Mouse (Mus musculus) C2C12 (cell line): ENCODE data around the gene Taar7e.

Source experiments
- CTCF ChIP-seq: IDR thresholded peaks from one replicate; pipeline ENCODE4 v1.5.1; 2011; ENCODE audit not compliant: control insufficient read depth, insufficient read depth, insufficient read length
- FOSL1 ChIP-seq: IDR thresholded peaks from one replicate; pipeline ENCODE4 v1.8.0; 2011; ENCODE audit warnings: mild to moderate bottlenecking, low read length; ENCODE audit not compliant: poor library complexity, insufficient read depth, severe bottlenecking
- MAX ChIP-seq: IDR thresholded peaks from one replicate; pipeline ENCODE4 v1.6.1; 2011; ENCODE audit warnings: mild to moderate bottlenecking, control low read depth
- MYOD1 ChIP-seq: IDR thresholded peaks from one replicate; pipeline ENCODE4 v1.6.1; 2011; ENCODE audit warnings: low read depth; ENCODE audit not compliant: control insufficient read depth, insufficient read length
- MYOG ChIP-seq: IDR thresholded peaks from one replicate; pipeline ENCODE4 v1.6.1; 2011; ENCODE audit not compliant: control insufficient read depth, insufficient read length; ENCODE audit errors: extremely low read depth
- USF1 ChIP-seq: IDR thresholded peaks from one replicate; pipeline ENCODE4 v1.6.1; 2011; ENCODE audit warnings: low read depth, mild to moderate bottlenecking, control low read depth, moderate library complexity

GRCm38 (mm10) chr10:24058986-24059385 is 21.6 kb downstream of the Taar7e start:
- no peak for TF ChIP-seq FOSL1
- no peak for TF ChIP-seq MAX
- no peak for TF ChIP-seq CTCF
- no peak for TF ChIP-seq USF1
- no peak for TF ChIP-seq MYOG
- TF ChIP-seq MYOD1: no peak
